Mouse (Mus musculus): ENCODE measurements around the gene Gcgr. TPM values are rescaled to one million over a fixed set of nuclear protein-coding genes. Genes with fewer than 3 reads are reported as not detected.

Gene Gcgr
- polyA plus RNA-seq, 1 experiment from 2014 or later: 1.9 TPM

DNA sequence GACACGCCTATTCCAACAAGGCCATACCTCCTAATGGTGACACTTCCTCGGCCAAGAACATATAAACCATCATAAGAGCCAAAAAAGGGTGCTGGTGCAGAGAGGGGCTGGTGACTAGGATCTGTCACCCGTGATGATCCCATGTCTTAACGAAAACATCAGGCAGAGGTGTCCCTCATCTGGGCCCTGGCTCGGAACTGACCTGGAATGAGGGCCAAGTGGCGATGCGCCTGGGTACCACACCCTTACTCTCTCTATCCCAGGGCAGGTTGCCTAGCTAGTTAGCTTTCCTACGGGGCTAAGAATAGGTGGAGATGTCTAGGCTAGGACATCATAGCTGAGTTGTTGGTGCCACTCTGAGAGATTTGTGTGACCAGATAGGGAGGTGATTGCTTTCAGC, 3.6 kb downstream of the Gcgr start:
- Histone ChIP-seq H3K4me2 (replicated peaks; ENCODE audit: low read depth, low read length) (no peak overlapping the region), H3K9me3 (ENCODE audit: control insufficient read depth, low read depth, low read length) (no peaks in the 10 kb centered on the region), H3K9ac (replicated peaks; ENCODE audit: low read depth, low read length) (no peak overlapping the region), H3K4me1 (ENCODE audit: control insufficient read depth, insufficient read depth, low read length) (peaks cover 20% of the 10 kb centered on the region), H3K27ac (ENCODE audit: low read length) (no peak overlapping the region), H3K4me3 (ENCODE audit: low read depth, low read length) (no peak overlapping the region), H3K36me3 (ENCODE audit: control insufficient read depth, insufficient read depth, low read length) (no peaks in the 10 kb centered on the region), H3K27me3 (ENCODE audit: control insufficient read depth, insufficient read depth, low read length) (peaks cover 21% of the 10 kb centered on the region)
- 84% methylated on average over 8 of the region's 8 CpGs for WGBS
- ATAC-seq (ENCODE audit: insufficient number of reproducible peaks, insufficient read depth, low FRiP score, low read depth): no peak

DNA sequence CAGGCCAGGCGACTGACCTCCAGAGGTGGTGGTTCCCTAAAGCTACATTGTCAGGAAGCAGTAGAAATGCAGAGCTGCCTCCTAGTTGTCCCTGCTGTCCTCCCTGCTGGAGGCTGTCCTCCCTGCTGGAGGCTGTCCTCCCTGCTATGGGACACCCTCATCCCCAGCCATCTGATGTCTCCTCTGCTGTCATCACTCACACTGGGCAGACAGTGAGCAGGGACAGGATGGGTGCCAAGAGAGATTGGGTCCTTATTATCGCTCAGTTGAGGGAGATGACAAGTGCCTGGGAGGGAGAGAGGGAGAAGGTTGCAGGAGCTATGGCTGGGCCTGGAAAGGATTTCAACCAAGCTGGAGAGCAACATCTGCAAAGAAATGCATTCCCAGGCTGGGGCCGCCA, 4.6 kb downstream of the Gcgr start:
- Histone ChIP-seq H3K4me1 (ENCODE audit: control insufficient read depth, insufficient read depth, low read length) (peaks cover 27% of the 10 kb centered on the region), H3K9ac (replicated peaks; ENCODE audit: low read depth, low read length) (no peak overlapping the region), H3K4me2 (replicated peaks; ENCODE audit: low read depth, low read length) (no peak overlapping the region), H3K4me3 (ENCODE audit: low read depth, low read length) (no peak overlapping the region), H3K27ac (ENCODE audit: low read length) (no peak overlapping the region), H3K27me3 (ENCODE audit: control insufficient read depth, insufficient read depth, low read length) (peaks cover 14% of the 10 kb centered on the region; the same call in 1 of the 2 replicates), H3K9me3 (ENCODE audit: control insufficient read depth, low read depth, low read length) (no peaks in the 10 kb centered on the region), H3K36me3 (ENCODE audit: control insufficient read depth, insufficient read depth, low read length) (no peaks in the 10 kb centered on the region)
- WGBS: 70% methylated on average over 3 of the region's 3 CpGs
- ATAC-seq (ENCODE audit: insufficient number of reproducible peaks, insufficient read depth, low FRiP score, low read depth): no peak

DNA sequence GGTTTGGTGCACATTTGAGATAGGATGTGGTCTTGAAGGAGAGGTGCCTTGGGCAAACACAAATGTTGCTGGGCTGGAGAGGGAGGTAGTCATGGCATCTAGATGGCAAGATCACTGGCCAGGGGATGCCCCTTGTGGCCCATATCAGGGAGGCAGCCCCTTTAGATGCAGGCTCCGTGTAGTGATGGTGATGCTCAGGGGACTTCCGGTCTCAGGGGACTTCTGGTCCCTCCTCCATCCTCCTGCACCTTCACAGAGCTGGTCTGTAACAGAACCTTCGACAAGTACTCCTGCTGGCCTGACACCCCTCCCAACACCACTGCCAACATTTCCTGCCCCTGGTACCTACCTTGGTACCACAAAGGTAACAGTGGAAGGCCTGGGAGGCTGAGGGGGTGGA, 5.3 kb downstream of the Gcgr start:
- Histone ChIP-seq H3K4me2 (replicated peaks; ENCODE audit: low read depth, low read length) (no peak overlapping the region), H3K4me1 (ENCODE audit: control insufficient read depth, insufficient read depth, low read length) (peaks cover 22% of the 10 kb centered on the region), H3K9me3 (ENCODE audit: control insufficient read depth, low read depth, low read length) (no peaks in the 10 kb centered on the region), H3K4me3 (ENCODE audit: low read depth, low read length) (no peak overlapping the region), H3K36me3 (ENCODE audit: control insufficient read depth, insufficient read depth, low read length) (no peaks in the 10 kb centered on the region), H3K9ac (replicated peaks; ENCODE audit: low read depth, low read length) (no peak overlapping the region), H3K27me3 (ENCODE audit: control insufficient read depth, insufficient read depth, low read length) (peaks cover 10% of the 10 kb centered on the region; the same call in 1 of the 2 replicates), H3K27ac (ENCODE audit: low read length) (no peak overlapping the region)
- 79% methylated on average over 3 of the region's 3 CpGs for WGBS
- no peak for ATAC-seq (ENCODE audit: insufficient number of reproducible peaks, insufficient read depth, low FRiP score, low read depth)

DNA sequence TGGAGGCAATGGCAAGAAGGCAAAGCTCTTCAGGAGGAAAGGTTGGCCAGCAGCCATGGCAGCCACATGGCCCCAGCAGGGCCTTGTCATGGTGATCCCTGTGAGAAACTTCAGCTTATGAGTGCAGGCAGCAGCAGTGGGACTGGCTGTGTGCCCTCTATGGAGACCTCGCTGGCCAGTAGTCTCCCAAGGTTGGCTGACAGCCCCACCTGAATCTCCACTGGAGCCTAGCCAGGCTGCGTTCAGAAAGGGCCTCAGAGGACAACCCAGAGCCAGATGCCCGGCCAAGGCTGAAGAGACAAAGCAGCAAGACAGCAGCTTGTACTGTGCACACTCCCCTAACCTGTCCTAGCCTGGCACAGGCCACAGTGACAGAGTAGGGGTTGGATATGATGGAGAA, 8.0 kb downstream of the Gcgr start:
- H3K4me3 ChIP-seq (ENCODE audit: low read depth, low read length): no peak overlapping the region
- peaks cover 17% of the 10 kb centered on the region for H3K36me3 ChIP-seq (ENCODE audit: control insufficient read depth, insufficient read depth, low read length)
- H3K4me1 ChIP-seq (ENCODE audit: control insufficient read depth, insufficient read depth, low read length): peaks cover 17% of the 10 kb centered on the region
- no peaks in the 10 kb centered on the region for H3K27me3 ChIP-seq (ENCODE audit: control insufficient read depth, insufficient read depth, low read length)
- no peak overlapping the region for H3K4me2 ChIP-seq (replicated peaks; ENCODE audit: low read depth, low read length)
- H3K9ac ChIP-seq (replicated peaks; ENCODE audit: low read depth, low read length): no peak overlapping the region
- 72% methylated on average over 3 of the region's 3 CpGs for WGBS
- H3K27ac ChIP-seq (ENCODE audit: low read length): peak overlapping the region; percentile 80; the same call in 1 of the 2 replicates
- no peaks in the 10 kb centered on the region for H3K9me3 ChIP-seq (ENCODE audit: control insufficient read depth, low read depth, low read length)
- no peak for ATAC-seq (ENCODE audit: insufficient number of reproducible peaks, insufficient read depth, low FRiP score, low read depth)

DNA sequence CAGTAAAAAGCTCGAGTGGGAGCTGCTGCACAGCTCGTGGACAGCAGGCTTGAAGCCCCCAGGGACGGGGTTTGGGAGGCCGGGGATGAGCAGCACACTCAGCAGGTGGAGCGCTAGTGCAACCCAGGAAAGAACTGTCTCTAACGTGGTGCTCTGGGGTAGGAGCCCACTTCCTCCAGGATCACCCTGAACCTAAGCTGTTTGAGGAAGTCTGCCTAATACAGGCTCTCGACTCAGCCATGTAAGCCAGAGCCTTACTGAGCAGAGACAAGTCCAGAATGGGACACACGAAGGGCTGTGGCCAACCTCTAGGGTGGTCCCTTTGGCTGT, 8.4 kb downstream of the Gcgr start:
- no peaks in the 10 kb centered on the region for H3K9me3 ChIP-seq (ENCODE audit: control insufficient read depth, low read depth, low read length)
- peaks cover 17% of the 10 kb centered on the region for H3K36me3 ChIP-seq (ENCODE audit: control insufficient read depth, insufficient read depth, low read length)
- H3K4me1 ChIP-seq (ENCODE audit: control insufficient read depth, insufficient read depth, low read length): peaks cover 17% of the 10 kb centered on the region
- no peak overlapping the region for H3K4me3 ChIP-seq (ENCODE audit: low read depth, low read length)
- no peak overlapping the region for H3K4me2 ChIP-seq (replicated peaks; ENCODE audit: low read depth, low read length)
- no peak overlapping the region for H3K9ac ChIP-seq (replicated peaks; ENCODE audit: low read depth, low read length)
- ATAC-seq (ENCODE audit: insufficient number of reproducible peaks, insufficient read depth, low FRiP score, low read depth): no peak
- H3K27me3 ChIP-seq (ENCODE audit: control insufficient read depth, insufficient read depth, low read length): no peaks in the 10 kb centered on the region
- 49% methylated on average over 8 of the region's 8 CpGs for WGBS
- H3K27ac ChIP-seq (ENCODE audit: low read length): peak overlapping the region; percentile 80

DNA sequence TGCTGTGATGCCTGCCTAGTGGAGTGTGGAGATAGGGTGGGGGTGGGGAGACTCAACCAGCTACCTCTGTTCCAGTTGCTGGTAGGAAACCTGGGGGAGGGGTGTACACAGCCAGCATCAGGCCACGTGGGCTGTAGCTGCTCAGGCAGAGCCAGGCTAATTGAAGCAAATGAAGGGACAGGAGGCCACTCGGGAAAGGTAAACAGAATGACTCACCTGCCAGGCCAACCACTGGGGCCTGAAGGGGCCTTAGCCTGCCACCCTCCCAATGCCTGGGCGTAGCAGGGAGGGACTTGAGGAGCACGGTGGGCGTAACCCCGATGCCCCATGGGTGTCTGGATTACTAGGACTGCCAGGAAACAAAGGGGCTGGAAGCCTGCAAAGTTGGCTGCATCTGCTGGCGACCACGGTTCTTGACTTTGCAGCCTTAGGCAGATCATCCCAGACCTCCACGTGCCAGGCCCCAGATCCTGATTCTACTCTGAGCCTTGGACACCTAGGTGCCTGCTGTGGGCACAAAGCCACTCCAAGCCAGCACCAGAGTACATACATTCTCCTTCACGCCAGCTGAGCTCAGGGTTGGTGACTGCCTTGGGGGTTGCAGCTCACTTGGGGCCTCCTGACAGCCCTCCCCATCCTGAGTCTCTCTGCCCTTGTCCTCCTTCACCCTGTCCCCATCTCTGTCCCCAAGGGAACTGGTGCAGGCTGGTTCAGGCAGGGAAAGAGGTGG, 9.0 kb downstream of the Gcgr start:
- Histone ChIP-seq H3K27ac (ENCODE audit: low read length) (peak overlapping the region; percentile 89), H3K9me3 (ENCODE audit: control insufficient read depth, low read depth, low read length) (no peaks in the 10 kb centered on the region), H3K4me1 (ENCODE audit: control insufficient read depth, insufficient read depth, low read length) (peaks cover 17% of the 10 kb centered on the region), H3K27me3 (ENCODE audit: control insufficient read depth, insufficient read depth, low read length) (no peaks in the 10 kb centered on the region), H3K4me3 (ENCODE audit: low read depth, low read length) (no peak overlapping the region), H3K9ac (replicated peaks; ENCODE audit: low read depth, low read length) (no peak overlapping the region), H3K4me2 (replicated peaks; ENCODE audit: low read depth, low read length) (peak overlapping the region; percentile 14; the same call in 1 of the 2 replicates), H3K36me3 (ENCODE audit: control insufficient read depth, insufficient read depth, low read length) (peaks cover 18% of the 10 kb centered on the region)
- ATAC-seq (ENCODE audit: insufficient number of reproducible peaks, insufficient read depth, low FRiP score, low read depth): peak; percentile 87
- WGBS: 29% methylated on average over 10 of the region's 10 CpGs

DNA sequence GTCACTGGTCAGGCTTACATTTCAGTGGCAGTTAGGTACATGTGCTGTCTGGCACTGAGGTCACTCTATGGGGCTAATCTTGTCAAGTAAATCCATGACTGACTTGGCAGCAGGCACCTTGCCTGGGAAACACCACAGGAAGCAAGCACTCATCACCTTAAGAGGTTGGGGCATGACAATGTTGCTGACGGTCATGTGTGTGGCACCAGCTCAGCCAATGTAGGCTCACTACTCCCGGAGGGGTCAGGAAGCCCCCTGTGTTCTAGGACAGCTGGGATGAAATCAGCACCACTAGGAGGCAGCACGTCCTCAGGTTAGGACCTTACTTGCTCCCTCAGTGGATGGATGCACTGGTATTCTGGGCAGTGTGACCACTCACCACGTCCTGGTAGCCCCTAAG, 11.4 kb downstream of the Gcgr start:
- Histone ChIP-seq H3K9me3 (ENCODE audit: control insufficient read depth, low read depth, low read length) (no peaks in the 10 kb centered on the region), H3K36me3 (ENCODE audit: control insufficient read depth, insufficient read depth, low read length) (peaks cover 25% of the 10 kb centered on the region), H3K9ac (replicated peaks; ENCODE audit: low read depth, low read length) (no peak overlapping the region), H3K4me1 (ENCODE audit: control insufficient read depth, insufficient read depth, low read length) (peaks cover 17% of the 10 kb centered on the region), H3K27me3 (ENCODE audit: control insufficient read depth, insufficient read depth, low read length) (no peaks in the 10 kb centered on the region), H3K27ac (ENCODE audit: low read length) (no peak overlapping the region), H3K4me3 (ENCODE audit: low read depth, low read length) (no peak overlapping the region), H3K4me2 (replicated peaks; ENCODE audit: low read depth, low read length) (no peak overlapping the region)
- ATAC-seq (ENCODE audit: insufficient number of reproducible peaks, insufficient read depth, low FRiP score, low read depth): no peak
- 45% methylated on average over 4 of the region's 4 CpGs for WGBS

DNA sequence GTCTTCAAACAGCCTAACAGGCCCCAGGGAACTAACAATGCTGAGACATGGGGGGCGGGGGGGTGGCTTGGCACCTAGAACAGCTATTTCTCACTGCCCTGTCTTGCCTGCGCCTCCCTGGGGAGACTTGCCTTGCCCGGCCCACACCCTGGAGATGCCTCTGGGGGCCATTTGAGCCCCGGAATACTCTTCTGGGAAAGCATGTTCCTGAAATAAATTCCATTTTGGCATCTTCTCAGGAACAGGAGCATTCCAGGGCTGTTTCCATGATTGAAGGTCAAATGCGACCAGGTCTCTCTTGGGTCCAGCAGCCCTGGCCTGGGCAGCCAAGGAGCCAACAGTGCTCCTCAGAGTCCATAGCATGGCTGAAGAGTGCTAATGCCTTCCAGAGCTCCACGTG, 11.9 kb downstream of the Gcgr start:
- H3K9ac ChIP-seq (replicated peaks; ENCODE audit: low read depth, low read length): no peak overlapping the region
- ATAC-seq (ENCODE audit: insufficient number of reproducible peaks, insufficient read depth, low FRiP score, low read depth): no peak
- H3K9me3 ChIP-seq (ENCODE audit: control insufficient read depth, low read depth, low read length): no peaks in the 10 kb centered on the region
- peaks cover 19% of the 10 kb centered on the region for H3K4me1 ChIP-seq (ENCODE audit: control insufficient read depth, insufficient read depth, low read length)
- no peak overlapping the region for H3K27ac ChIP-seq (ENCODE audit: low read length)
- no peak overlapping the region for H3K4me3 ChIP-seq (ENCODE audit: low read depth, low read length)
- peaks cover 25% of the 10 kb centered on the region for H3K36me3 ChIP-seq (ENCODE audit: control insufficient read depth, insufficient read depth, low read length)
- H3K27me3 ChIP-seq (ENCODE audit: control insufficient read depth, insufficient read depth, low read length): no peaks in the 10 kb centered on the region
- WGBS: 86% methylated on average over 6 of the region's 6 CpGs
- no peak overlapping the region for H3K4me2 ChIP-seq (replicated peaks; ENCODE audit: low read depth, low read length)

DNA sequence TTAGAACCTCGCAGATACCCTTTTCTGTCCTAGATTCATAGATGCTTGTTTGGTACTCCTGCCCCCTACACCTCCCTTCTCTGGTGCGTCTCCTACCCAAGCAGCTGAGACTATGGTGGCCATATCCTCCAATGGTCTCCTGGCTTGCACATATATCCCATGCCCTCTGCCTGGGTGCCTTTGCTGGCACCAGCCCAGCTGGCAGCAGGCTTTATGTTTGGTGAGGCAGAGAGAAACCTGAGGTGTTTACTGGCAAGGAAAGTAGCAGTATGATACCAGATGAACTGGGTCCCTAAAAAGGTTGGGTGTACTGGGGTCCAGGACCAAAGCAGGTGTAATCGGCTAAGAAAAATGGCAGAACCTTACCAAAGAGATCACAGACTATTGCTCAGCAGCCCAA, 15.5 kb downstream of the Gcgr start:
- Histone ChIP-seq H3K4me3 (ENCODE audit: low read depth, low read length) (no peak overlapping the region), H3K9me3 (ENCODE audit: control insufficient read depth, low read depth, low read length) (no peaks in the 10 kb centered on the region), H3K27ac (ENCODE audit: low read length) (no peak overlapping the region), H3K9ac (replicated peaks; ENCODE audit: low read depth, low read length) (no peak overlapping the region), H3K27me3 (ENCODE audit: control insufficient read depth, insufficient read depth, low read length) (no peaks in the 10 kb centered on the region), H3K4me1 (ENCODE audit: control insufficient read depth, insufficient read depth, low read length) (peaks cover 22% of the 10 kb centered on the region), H3K36me3 (ENCODE audit: control insufficient read depth, insufficient read depth, low read length) (peaks cover 25% of the 10 kb centered on the region), H3K4me2 (replicated peaks; ENCODE audit: low read depth, low read length) (no peak overlapping the region)
- no peak for ATAC-seq (ENCODE audit: insufficient number of reproducible peaks, insufficient read depth, low FRiP score, low read depth)
- 97% methylated on average over 3 of the region's 3 CpGs for WGBS

All from stomach, embryonic 14.5 days (tissue).